Mouse (Mus musculus) MEL (cell line): Measurements from ENCODE around the gene Cklf.
A peak's percentile ranks its signal among the peaks of the same experiment; 100 is the strongest.

ENCODE experiments used
- CTCF ChIP-seq, 3 experiments: IDR thresholded peaks in 2 of 3; conservative IDR thresholded peaks in 1 of 3; 2 replicates each; pipeline ENCODE4 v1.5.1; 2011 to 2012; ENCODE audit warnings: low read length in 3 of 3, low read depth in 2 of 3, mild to moderate bottlenecking in 2 of 3, improper control_type of control experiment in 1 of 3, inconsistent platforms in 1 of 3, mixed read lengths in 1 of 3, moderate library complexity in 1 of 3; ENCODE audit not compliant: control insufficient read depth in 1 of 3, insufficient read depth in 1 of 3, poor library complexity in 1 of 3, severe bottlenecking in 1 of 3
- EP300 ChIP-seq, 2 experiments: IDR thresholded peaks; 2 replicates each; pipeline ENCODE4 v1.6.1; 2011; ENCODE audit warnings: improper control_type of control experiment in 2 of 2, low read length in 2 of 2, low read depth in 1 of 2, mild to moderate bottlenecking in 1 of 2
- GABPA ChIP-seq: IDR thresholded peaks from 2 replicates; pipeline ENCODE4 v1.6.1; 2012; ENCODE audit warnings: low read depth, mild to moderate bottlenecking, inconsistent platforms, low read length, improper control_type of control experiment, moderate library complexity
- HCFC1 ChIP-seq: IDR thresholded peaks from 2 replicates; pipeline ENCODE4 v1.6.1; 2012; ENCODE audit warnings: low read depth, mild to moderate bottlenecking, inconsistent platforms, low read length, improper control_type of control experiment, moderate library complexity
- MAFK ChIP-seq: IDR thresholded peaks from 2 replicates; pipeline ENCODE4 v1.6.1; 2011; ENCODE audit warnings: low read depth, mild to moderate bottlenecking, low read length, improper control_type of control experiment, borderline replicate concordance
- MAX ChIP-seq: IDR thresholded peaks from 2 replicates; pipeline ENCODE4 v1.6.1; 2011; ENCODE audit warnings: low read length, improper control_type of control experiment
- MXI1 ChIP-seq: IDR thresholded peaks from 2 replicates; pipeline ENCODE4 v1.6.1; 2011; ENCODE audit warnings: mild to moderate bottlenecking, low read depth, low read length, improper control_type of control experiment
- MYB ChIP-seq: IDR thresholded peaks from 2 replicates; pipeline ENCODE4 v1.6.1; 2011; ENCODE audit warnings: mild to moderate bottlenecking, low read depth, low read length, improper control_type of control experiment
- NELFE ChIP-seq: IDR thresholded peaks from 2 replicates; pipeline ENCODE4 v1.6.1; 2011; ENCODE audit warnings: low read depth, low read length, improper control_type of control experiment
- NRF1 ChIP-seq: IDR thresholded peaks from 2 replicates; pipeline ENCODE4 v1.6.1; 2014; ENCODE audit warnings: low read depth, mild to moderate bottlenecking, inconsistent platforms, low read length, improper control_type of control experiment, moderate library complexity; ENCODE audit not compliant: poor library complexity, insufficient read depth, severe bottlenecking
- POLR2A ChIP-seq, 2 experiments: IDR thresholded peaks; 2 replicates each; pipeline ENCODE4 v1.6.1; 2011 to 2012; ENCODE audit warnings: low read length in 2 of 2, mild to moderate bottlenecking in 2 of 2, control low read depth in 1 of 2, improper control_type of control experiment in 1 of 2, low read depth in 1 of 2, moderate library complexity in 1 of 2; ENCODE audit not compliant: control insufficient read depth in 1 of 2, insufficient read depth in 1 of 2, poor library complexity in 1 of 2
- TAL1 ChIP-seq: IDR thresholded peaks from 2 replicates; pipeline ENCODE4 v1.6.1; 2012; ENCODE audit warnings: mild to moderate bottlenecking, inconsistent platforms, low read length, moderate library complexity, mixed read lengths
- TCF12 ChIP-seq: IDR thresholded peaks from 2 replicates; pipeline ENCODE4 v1.6.1; 2014; ENCODE audit warnings: low read depth, mild to moderate bottlenecking, inconsistent platforms, low read length, improper control_type of control experiment, moderate library complexity
- ZMIZ1 ChIP-seq: IDR thresholded peaks from 2 replicates; pipeline ENCODE4 v1.6.1; 2012; ENCODE audit warnings: low read depth, mild to moderate bottlenecking, inconsistent platforms, low read length, improper control_type of control experiment, moderate library complexity

- TF ChIP-seq CTCF (IDR thresholded peaks at IDR 0.05 in 2 of 3, conservative IDR thresholded peaks at IDR 0.05 in 1 of 3; ENCODE audit: control insufficient read depth in 1 of 3, insufficient read depth in 1 of 3, low read depth in 2 of 3, low read length in 3 of 3, poor library complexity in 1 of 3, severe bottlenecking in 1 of 3) (no peak), POLR2A (IDR thresholded peaks at IDR 0.05; ENCODE audit: control insufficient read depth in 1 of 2, insufficient read depth in 1 of 2, low read depth in 1 of 2, low read length in 2 of 2, poor library complexity in 1 of 2) (peak; percentile 40 to 41; a peak in 1 of 4 replicates), NRF1 (no peak), MYB (no peak), TAL1 (no peak), MAX (peak; percentile 26; the same call in 1 of the 2 replicates), EP300 (IDR thresholded peaks at IDR 0.05; ENCODE audit: low read depth in 1 of 2, low read length in 2 of 2) (peak in 1 of 2 experiments; percentile 32; a peak in 1 of 4 replicates), ZMIZ1 (no peak), MAFK (no peak), TCF12 (peak; percentile 7; the same call in 1 of the 2 replicates), GABPA (no peak), NELFE (no peak), HCFC1 (no peak), MXI1 (peak; percentile 0; the same call in 1 of the 2 replicates)
These were observed 3.4 kb upstream of the Cklf start for GRCm38 (mm10) chr8:104247054-104247907.
